Mouse (Mus musculus): Measurements from ENCODE around the gene Cdh23.

Cdh23 gene

DNA sequence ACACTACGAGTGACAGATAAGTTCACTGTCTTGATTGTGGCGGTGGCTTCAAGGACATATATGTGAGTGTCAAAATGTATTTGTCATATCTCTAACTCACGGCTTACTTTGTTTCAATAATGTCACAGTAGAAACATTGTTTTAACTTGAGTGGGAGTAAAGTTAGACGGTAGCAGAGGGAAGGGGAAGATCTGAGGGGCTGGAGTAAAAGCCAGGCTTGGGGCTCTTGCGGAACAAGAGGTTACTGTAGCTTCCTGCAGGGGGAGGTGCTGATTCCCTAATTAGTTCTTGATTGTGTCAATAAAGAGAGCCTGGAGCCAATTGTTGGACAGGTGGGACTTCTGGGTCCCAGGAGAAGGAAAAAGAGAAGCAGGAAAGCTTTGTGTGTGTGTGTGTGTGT is 70.2 kb downstream of the Cdh23 start:
- DNase-seq: no peak

DNA sequence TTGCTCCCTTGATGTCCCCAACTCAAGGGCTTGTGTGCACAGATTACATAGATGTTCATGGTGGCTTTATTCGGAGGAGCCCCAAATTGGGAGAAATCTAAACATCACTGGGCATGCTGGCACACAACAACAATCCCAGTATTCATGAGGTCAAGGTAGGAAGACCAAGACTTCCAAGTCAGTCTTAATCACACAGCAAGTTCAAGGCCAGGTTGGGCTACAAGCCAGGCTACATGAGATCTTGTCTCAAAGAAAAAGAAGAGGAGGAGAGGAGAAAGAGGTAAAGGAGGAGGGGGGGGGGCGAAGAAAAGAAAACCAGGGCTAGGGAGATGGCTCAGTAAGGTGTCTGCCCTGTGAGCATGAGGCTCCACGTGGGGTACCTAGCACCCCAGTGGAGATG is 70.8 kb downstream of the Cdh23 start:
- no peak for DNase-seq

DNA sequence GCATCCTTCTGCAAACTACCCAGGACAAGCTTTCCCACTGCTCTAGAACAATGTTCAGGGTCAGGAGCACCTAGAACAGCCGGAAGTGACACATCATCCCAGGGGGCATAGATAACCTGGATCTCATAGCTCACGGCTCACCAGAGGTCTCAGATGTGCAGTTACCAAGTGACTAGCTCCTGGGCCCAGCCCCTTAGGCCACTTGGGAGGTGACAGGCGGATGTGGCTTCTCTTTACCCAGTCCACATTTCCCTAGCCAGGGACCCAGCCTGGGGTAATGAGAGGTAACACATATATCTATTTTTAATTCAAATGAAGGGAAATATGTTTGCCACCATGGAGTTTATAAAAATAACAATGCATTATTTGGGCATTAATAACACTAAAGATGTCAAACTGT is 71.3 kb downstream of the Cdh23 start:
- no peak for DNase-seq

DNA sequence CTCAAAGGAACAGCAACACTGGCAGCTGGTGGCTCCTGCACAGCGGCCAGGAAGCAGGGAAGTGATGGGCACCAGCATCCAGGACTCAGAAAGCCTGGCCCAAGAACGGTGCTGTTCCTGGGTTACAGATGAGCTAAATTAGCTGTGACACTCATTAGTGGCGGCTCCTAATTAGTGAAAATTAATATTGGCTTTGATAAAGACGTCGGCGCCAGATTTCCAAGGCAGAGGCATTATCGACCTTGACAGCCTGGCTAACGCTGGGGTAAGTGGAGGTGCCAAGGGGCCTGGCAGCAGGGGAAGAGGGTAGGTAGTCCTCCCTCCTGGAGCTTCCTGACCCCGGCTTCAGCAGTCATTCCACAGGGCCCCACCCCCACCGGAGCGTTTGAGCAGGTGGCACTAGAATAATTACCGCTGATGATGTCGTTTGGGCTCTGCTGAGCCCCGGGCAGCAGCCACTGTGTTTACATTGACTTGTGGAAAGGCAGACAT is 72.0 kb downstream of the Cdh23 start:
- DNase-seq: no peak

DNA sequence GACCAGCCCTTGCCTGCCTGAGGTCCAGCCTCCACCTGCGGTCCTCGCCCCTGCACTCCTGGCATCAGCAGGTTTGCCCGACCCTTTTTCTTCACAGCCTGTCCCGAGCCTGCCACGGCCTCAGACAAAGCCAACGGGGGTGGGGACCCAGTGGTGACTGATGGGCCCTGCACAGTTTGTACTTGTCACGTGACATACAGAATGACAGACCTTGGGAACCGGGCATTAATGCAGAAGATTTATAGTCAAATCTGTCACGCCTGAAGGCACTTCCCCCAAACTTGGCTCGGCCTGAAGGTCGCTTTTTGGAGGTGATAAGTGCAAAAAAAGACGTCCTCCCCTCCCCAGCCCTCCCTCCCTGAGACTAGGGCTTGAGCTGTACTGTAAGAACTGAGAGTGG is 73.5 kb downstream of the Cdh23 start:
- DNase-seq: no peak

DNA sequence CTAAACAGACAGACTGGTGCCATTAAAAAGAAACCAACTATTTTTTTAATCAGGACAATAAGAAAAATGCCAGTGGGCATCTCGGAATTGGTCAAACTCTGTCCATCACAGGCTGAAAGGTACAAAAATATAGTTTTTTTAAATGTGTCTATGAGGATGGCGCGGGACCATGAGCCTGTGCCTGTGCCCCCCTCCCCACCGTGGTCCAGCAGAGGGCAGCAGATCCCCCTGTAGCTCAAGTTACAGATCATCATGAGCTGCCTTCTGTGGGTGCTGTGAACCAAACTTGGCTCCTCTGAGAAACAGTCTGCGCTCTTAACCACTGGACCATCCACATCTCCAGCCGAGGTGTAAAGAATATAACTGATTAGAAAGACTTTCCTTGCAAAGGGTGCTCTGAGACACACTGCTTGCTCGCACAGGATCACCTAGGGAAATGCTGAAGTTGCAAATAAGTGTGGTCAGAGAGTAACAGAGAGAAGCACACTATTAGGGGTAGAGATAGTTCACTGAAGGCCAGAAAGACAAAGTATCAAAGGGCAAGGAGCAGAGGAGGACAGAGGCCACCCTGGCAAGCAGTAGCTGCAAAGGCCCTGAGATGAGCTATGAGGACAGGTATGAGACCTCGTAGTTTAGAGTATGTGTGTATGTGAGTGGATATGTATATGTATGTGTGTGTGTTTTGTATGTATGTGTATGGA is 74.7 kb downstream of the Cdh23 start:
- DNase-seq: no peak

DNA sequence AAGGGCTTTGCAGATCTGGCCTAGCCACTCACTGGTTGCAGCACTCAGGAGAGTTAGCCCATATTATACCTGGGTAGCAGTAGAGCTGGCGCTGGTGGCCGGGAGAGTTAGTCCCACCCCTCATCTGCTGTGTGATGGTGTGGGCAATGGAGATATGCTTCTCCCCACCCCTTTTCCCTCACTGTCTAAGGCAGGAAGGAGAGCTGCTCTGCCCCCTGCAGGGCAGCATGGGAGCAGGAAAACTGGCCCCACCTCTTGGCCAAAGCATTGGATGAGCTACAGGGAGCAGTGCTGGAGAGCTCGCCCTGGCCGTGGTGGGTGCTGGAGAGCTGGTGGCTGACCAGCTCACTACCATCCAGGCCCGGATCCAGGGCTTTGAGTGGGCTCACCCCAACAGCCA is 80.4 kb downstream of the Cdh23 start:
- no peak for DNase-seq

DNA sequence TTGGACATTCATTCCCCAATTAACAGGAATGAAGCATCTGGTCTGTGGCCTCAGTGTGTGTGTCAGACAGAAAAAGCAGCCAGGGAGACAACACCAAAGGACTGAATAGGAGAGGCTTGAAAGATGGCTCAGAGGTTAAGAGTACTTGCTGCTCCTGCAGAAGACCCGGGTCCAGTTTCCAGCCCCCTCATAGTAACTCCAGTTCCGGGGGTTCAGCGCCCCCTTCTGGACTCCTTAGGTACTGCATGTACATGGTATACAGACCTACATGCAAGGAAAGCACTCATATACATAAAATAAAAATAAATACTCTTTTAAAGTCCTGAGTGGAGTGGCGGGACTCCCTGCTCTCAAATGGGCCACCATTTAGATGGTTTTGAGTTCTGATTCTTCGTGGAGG is 83.4 kb downstream of the Cdh23 start:
- peak in 1 of 2 experiments; percentile 11 for DNase-seq

DNA sequence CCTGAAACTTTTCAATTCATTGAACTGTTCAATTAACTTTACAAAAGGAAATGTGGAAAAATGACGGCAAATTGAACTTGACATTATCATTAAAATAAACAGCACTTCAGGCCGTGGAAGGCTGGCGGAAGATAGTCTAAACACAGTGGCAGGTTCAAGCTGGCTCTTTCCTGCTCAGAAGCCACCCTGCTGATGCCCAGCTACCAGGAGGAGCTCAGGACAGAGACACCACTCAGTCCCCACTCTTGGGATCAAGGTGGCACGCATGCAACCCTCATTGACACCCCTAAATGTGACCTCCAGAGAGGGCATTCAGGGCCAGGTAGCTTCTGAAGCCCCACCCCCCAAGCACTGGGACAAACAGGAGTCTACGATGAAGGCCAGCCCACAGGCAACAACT is 89.1 kb downstream of the Cdh23 start:
- no peak for DNase-seq

DNA sequence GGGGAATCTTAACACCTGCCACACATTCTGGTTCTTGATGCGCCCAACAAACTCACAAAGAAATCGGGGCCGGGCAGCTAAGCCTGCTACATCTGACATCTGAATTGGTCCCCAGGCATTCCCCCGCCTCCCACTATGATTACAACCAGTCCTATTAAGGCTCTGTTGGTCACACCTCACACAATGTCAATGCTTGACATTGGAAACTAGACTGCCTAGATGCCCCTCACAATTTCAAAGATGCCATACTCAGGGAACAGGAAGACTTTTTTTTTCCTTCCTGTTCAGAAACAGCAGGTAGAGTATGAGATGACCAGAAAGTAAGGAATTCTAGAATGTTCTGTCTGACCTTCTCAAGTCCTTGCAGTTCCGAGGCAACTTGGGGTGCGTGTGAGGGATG is 89.6 kb downstream of the Cdh23 start:
- no peak for DNase-seq

DNA sequence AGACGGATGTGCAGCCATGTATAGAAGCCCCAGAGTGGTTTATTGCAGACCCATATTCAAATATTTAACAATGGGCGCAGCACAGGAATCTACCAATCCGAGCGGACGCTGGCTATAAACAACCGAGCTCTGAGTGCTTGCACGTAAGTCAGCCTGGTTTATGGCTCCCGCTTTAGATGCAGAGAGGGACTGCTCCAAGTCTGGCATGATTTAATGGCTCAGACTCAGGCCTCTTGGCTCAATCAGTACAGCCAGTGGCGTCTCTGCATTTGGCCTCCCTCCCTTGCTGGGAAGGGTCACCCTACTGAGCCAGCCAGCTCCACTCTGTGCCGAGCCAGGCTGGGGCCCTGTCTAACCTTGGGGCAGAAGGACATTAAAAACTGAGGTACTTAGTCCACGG is 94.1 kb downstream of the Cdh23 start:
- no peak for DNase-seq

DNA sequence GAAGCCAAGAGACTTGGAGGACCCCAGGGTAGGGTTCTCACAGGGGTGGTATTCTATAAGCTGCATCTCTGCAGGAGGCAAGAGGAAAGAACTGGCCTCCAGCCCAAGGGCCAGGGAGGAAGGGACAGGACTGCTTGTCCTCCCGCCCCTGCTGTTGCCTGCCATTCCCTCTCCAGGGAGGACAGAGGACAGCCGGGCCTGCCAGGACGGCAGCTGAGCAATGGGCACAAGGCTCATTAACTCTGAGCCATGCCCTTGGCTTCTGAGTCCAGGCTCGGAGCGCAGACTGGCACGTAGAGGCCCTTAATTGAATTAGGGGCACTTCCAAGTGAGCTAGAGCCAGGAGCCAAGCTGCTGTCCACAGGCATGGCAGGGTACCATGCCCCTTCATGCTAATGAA is 101.1 kb downstream of the Cdh23 start:
- no peak for DNase-seq

DNA sequence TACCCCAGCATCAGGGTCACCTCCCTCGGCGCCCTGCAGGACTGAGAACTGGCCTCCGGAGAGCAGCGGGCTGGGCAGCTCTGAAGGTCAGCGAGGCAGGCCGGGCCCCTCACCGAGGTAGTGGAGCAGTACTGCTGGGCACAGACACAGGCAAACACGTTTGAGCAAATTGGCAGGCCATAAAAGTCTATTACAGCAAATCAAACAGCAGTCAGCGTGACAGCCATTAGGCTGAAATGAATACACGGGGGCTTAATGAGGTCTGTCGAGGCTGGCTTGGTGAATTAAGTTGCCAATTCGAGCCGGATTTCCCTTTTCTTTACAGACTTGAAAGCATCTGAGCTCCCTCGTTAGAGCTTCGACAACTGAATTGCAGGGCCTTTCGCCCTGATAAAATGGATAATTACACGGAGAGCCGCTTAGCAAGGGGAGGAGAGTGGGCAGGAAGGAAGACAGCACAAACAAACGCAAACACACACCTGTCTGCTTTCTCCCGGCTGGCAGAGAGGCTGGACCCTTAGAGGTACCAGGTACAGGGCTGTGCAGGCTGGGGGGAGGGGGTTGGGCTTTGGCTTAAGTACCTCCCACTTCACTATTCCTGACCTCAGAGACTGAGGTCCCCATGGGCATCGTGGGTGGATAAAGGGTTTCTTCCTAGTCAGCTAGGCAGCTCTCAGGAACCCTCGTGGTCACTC is 103.3 kb downstream of the Cdh23 start:
- no peak for DNase-seq

DNA sequence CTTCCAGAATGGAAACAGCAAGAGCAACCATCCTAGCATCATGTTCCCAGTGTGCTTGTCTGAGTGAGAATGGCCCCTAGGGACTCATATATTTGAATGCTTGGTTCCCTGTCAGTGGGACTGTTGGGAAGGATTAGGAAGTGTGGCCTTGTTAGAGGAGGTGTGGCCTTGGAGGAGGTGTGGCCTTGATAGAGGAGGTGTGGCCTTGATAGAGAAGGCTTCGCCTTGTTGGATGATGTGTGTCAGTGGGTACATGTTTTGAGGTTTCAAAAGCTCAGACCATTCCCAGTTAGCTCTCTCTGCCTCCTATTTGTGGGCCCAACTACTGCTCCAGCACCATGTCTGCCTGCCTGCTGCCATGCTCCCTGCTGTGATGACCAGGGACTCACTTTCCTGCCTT is 105.0 kb downstream of the Cdh23 start:
- no peak for DNase-seq

DNA sequence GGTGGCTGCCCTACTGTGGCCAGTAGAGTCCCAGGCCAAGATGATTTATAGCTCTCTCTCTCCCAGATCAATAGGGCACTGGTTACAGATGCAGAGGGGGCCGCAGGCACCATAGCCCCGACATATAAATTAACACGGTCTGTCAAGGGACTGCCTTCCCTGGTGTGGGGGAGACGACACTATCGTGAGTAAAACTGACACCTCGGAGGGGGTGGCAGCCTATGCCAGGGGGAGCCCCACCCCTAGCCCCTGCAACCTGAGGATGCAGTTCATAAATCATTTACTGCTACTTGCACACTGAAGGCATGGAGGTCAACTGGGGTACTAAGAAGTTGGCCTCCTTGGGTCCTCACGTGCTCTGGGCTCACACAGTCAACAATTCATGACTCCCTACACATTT is 106.0 kb downstream of the Cdh23 start:
- DNase-seq: no peak

DNA sequence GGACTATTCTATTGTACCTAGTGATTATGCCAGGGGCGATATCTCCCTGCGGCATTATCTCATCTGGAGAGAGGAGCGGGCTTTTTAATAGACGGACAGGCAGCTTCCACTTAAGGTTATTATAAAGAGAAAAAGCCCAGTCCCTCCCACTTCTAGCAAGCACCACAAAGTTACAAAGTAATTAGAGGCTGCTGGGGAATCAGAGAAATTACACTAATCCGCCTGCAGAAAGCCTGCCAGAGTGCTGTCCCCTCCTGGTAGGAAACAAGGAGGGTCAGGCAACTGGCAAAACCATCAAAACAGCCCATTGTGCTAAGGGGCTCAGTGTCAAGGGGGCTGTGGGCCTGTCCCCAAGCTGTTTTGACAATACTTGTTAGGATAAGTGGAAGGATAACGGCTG is 110.6 kb downstream of the Cdh23 start:
- no peak for DNase-seq

DNA sequence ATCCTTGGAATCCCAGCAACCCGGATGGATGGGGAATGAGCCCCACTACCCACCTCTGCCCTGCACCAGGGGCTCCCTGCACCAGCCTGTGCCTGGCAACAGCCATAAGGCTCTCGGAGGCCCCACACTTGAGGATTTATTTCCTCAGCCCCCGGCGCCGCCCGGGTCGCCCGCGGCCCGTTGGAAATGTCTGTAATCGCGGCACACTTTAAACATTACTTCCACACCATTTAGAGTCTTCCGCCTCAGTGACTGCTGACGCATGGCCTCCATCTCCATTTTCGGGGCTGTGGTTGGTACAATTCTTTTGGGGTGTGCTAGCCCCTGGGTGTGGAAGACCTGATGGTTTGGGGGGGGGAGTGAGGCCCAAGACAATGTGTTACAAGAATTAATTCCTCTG is 113.3 kb downstream of the Cdh23 start:
- no peak for DNase-seq

DNA sequence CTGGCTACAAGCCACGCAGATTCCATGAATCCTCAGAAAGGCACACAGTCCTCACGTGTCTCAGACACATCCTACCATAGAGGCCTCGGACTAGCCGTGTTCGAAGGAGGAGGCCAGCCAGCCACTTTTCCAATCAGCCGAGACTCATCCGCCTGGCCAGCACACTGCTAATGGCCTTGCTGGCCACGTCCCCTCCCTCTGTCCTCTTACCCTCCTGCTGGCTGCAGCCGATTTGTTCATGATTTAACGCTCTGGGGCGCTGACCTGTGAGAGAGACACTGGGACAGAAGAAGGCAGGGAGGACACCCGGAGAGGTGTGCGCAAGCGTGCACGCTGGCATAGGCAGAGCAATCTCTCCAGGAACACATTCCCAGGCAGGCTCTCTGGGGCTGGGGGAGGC is 115.6 kb downstream of the Cdh23 start:
- DNase-seq: no peak

DNA sequence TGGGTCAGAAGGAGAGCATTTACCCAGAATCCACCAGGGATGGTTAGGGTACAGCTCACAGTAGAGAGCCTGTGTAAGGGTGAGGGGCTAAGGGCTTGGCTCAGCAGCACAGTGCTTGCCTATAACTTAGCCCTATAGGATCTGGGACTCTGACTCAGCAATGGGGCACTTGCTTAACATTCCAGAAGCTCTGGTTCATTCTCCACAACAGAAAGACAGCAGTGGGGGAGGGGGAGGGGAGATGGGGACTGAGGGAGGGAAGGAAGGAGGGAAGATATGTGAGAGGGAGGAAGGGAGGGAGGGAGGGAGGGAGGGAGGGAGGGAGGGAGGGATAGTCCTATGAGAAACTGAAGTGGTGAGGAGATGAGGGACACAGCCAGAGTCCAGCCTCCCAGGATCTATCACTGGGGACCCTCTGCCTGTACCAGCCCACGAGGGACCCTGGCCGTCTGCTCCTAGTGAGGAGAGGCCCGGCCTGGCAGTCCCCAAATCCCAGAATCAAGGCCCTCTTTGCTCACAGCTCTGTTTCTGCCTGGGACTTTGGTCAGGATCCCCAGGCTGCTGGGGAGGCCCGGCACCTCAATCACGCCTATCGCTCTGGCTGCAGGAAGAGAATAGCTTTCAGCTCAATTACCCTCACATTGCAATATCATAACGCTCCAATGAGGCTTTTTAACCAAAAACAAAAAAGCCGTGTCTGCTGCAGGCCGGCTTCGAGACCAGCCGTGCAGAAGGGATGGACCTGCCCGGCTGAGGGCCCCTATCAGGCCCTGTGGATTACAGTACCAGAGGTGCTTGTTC is 117.4 kb downstream of the Cdh23 start:
- no peak for DNase-seq

DNA sequence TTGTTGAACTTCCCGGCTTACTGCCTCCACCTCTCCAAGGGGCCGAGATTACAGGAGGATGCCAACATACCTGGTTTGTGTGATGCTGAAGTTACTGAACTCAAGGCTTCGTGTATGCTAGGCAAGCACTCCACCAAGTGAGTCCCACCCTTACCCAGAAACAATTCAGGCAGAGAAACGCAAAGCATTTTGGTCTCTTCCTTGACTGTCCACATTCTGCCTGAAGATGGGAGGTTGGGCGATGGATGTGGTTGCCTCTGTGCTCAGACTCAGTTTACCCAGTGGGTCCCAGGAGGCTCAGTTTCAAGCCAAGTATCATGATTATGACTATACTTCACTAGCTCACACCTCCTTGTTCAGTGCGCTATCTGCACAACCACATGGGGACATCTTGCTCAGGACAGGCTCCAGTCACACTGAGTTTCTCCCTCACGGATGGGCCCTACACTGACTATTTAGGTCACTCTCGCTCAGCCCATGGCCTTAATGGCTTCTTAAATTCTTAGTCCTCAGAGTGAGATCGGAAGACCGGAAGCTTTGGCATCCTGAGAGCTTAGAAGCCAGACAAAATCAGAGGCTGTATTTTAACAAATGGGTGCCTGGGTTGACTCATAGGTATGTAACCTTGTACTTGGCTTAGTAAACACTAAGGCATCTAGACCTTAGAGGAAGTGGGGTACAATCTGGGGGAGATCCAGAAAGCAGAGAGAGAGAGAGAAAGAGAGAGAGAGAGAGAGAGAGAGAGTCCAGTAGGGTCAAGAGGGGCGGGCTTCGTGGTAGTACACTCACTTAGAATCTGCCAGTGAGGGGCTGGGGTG is 118.2 kb downstream of the Cdh23 start:
- DNase-seq: no peak

DNA sequence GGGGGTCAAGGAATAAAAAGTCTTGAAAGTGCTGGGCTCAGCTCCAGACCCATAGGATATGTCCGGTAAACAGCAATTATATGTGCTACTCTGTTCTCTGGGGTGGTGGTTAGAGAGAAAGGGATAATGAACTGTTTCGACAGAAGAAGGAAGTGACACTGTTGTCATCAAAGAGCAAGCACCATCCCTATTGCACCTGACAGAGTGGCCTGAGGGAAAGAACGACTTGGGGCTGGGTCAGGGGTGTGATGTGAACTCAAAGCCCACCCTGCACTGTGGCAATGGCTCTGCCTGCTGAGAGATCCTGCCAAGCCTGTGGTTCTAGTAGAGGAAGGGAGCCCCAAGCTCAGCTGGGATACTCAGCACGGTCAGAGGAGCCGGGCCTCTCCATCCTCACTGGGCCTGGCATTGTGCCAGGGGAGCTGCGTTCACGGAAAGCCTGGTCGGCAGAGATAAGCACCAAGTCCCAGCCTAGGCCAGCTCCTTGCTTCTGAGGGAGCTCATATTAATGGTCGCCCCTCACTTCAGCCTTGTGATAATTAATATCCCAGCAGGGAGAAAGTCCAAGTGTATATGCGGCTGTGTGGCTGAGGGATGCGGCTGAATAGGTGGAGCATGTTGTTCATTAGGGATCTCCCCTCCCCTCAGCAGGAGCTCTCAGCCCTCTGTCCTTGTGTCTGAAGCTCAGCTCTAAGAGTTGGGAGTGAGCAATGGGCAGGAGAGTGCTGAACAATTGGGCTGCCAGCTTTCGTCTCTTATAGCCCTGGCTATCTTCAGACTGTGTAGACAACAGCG is 119.0 kb downstream of the Cdh23 start:
- DNase-seq: peak; percentile 79 to 88

DNA sequence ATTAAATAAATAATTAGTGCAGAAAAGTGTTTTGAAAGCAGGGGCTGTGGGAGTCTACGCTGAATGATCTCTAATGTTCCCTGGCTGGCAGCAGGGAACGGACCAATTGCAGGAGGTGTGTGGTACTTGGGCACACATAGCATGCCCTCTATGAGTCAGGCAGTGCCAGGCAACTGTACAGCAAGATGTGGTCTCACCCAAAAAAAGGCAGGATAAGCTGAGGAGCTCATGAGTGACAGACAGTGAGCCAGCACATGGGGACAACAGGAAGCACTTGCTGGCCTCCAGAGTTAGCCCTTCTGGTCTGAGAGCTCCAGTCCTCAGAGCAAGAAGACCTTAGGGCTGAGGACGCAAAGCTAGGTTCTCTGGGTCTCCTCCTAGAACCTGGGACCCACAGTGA is 121.4 kb downstream of the Cdh23 start:
- DNase-seq: no peak

Data from lung, postnatal 4 days (tissue).